Mouse (Mus musculus) small intestine, adult 2 months (tissue): ENCODE results near the gene Farsa. TPM values are rescaled to one million over a fixed set of nuclear protein-coding genes. Genes with fewer than 3 reads are reported as not detected.

ENCODE experiments used
- H3K27ac ChIP-seq: fragments of 200-500 bp; 2 replicates; pipeline ENCODE4 v1.5.1; 2012; ENCODE audit warnings: low read depth, low read length, control low read depth, inconsistent platforms; ENCODE audit not compliant: insufficient read depth
- H3K27me3 ChIP-seq: fragments of 200-500 bp; 2 replicates; pipeline ENCODE4 v1.6.1; 2012; ENCODE audit warnings: mild to moderate bottlenecking, moderate library complexity, low read length, inconsistent platforms; ENCODE audit not compliant: control insufficient read depth, insufficient read depth
- H3K36me3 ChIP-seq: fragments of 200-500 bp; 2 replicates; pipeline ENCODE4 v1.6.1; 2012; ENCODE audit warnings: mild to moderate bottlenecking, low read length, control low read depth, inconsistent platforms; ENCODE audit not compliant: control insufficient read depth, insufficient read depth
- H3K4me1 ChIP-seq: fragments of 200-500 bp; 2 replicates; pipeline ENCODE4 v1.6.1; 2012; ENCODE audit warnings: low read length, inconsistent platforms, mixed read lengths; ENCODE audit not compliant: control insufficient read depth, insufficient read depth, insufficient read length
- H3K4me3 ChIP-seq: fragments of 200-500 bp; 2 replicates; pipeline ENCODE4 v1.5.1; 2012; ENCODE audit warnings: low read depth, mild to moderate bottlenecking, control low read depth, inconsistent platforms, low read length, moderate library complexity
- CTCF ChIP-seq: fragments of 200-500 bp; IDR thresholded peaks from 2 replicates; pipeline ENCODE4 v1.5.1; 2012; ENCODE audit warnings: low read depth, mild to moderate bottlenecking, control low read depth, inconsistent platforms, low read length, moderate library complexity, mixed read lengths; ENCODE audit not compliant: insufficient replicate concordance, insufficient read length; ENCODE audit errors: extremely low read depth
- POLR2A ChIP-seq: fragments of 200-500 bp; IDR thresholded peaks from 2 replicates; pipeline ENCODE4 v1.6.1; 2012; ENCODE audit warnings: low read depth, mild to moderate bottlenecking, control low read depth, inconsistent platforms, low read length, moderate library complexity
- WGBS: fragments of 180-500 bp; shearing (Covaris S2); methylation state at CpG from one replicate; pipeline ENCODE4 v1.1.7; 2018; 5-methylcytosine and 5-hydroxymethylcytosine counted together
- polyA plus RNA-seq: library from polyadenylated mRNA; depleted of rRNA; stranded (reverse); fragments of >200 nt; gene quantifications from 2 replicates; pipeline ENCODE4 v1.2.3, GENCODE M21; 2012; rRNA removed

Farsa gene
- 20.2 and 29.1 TPM in 2 replicates for polyA plus RNA-seq

- Histone ChIP-seq H3K4me3 (peak within 1 kb of the TSS; percentile 79), H3K27ac (peak within 1 kb of the TSS; percentile 40; the same call in 1 of the 2 replicates), H3K27me3 (no peaks in the 10 kb centered on the region), H3K36me3 (peaks cover 15% of the 10 kb centered on the region), H3K4me1 (no peaks in the 10 kb centered on the region)
- TF ChIP-seq POLR2A (peak; percentile 87), CTCF (0 out of 2 replicates have a peak, but pooled peaks have one; percentile 13)
- under 1% methylated on average over 39 of the region's 39 CpGs for WGBS
Measured at GRCm38 (mm10) chr8:84856864-84857441, at the start of gene Farsa. Gene Farsa, plus strand, starts transcription at chr8:84856989.

GRCm38 (mm10) chr8:84809109-84809940 is 47.5 kb upstream of the Farsa start:
- WGBS: 78% methylated on average over 12 of the region's 12 CpGs
- Histone ChIP-seq H3K4me1 (no peaks in the 10 kb centered on the region), H3K4me3 (no peak overlapping the region), H3K27me3 (peaks cover 5% of the 10 kb centered on the region; the same call in 1 of the 2 replicates), H3K27ac (no peak overlapping the region), H3K36me3 (no peaks in the 10 kb centered on the region)
- TF ChIP-seq CTCF (no peak), POLR2A (no peak)

- TF ChIP-seq POLR2A (no peak), CTCF (no peak)
- Histone ChIP-seq H3K36me3 (no peaks in the 10 kb centered on the region), H3K27me3 (peaks cover 5% of the 10 kb centered on the region; the same call in 1 of the 2 replicates), H3K4me1 (no peaks in the 10 kb centered on the region), H3K27ac (no peak overlapping the region), H3K4me3 (no peak overlapping the region)
- 84% methylated on average over 5 of the region's 5 CpGs for WGBS
Measured at GRCm38 (mm10) chr8:84809941-84810280, 46.9 kb upstream of the Farsa start.

GRCm38 (mm10) chr8:84810896-84811295 is 45.9 kb upstream of the Farsa start:
- Histone ChIP-seq H3K27ac (no peak overlapping the region), H3K4me3 (peak overlapping the region; percentile 39), H3K4me1 (no peaks in the 10 kb centered on the region; the same call in 1 of the 2 replicates), H3K36me3 (no peaks in the 10 kb centered on the region), H3K27me3 (peaks cover 5% of the 10 kb centered on the region; the same call in 1 of the 2 replicates)
- WGBS: under 1% methylated on average over 32 of the region's 32 CpGs
- TF ChIP-seq CTCF (peak; percentile 70; the same call in 1 of the 2 replicates), POLR2A (no peak)

- H3K36me3 ChIP-seq: no peaks in the 10 kb centered on the region
- TF ChIP-seq CTCF: no peak
- TF ChIP-seq POLR2A: no peak
- WGBS: 25% methylated on average over 10 of the region's 10 CpGs
- peaks cover 5% of the 10 kb centered on the region; the same call in 1 of the 2 replicates for H3K27me3 ChIP-seq
- no peaks in the 10 kb centered on the region; the same call in 1 of the 2 replicates for H3K4me1 ChIP-seq
- H3K27ac ChIP-seq: no peak overlapping the region
- peak overlapping the region; percentile 39; the same call in 1 of the 2 replicates for H3K4me3 ChIP-seq
Measured at GRCm38 (mm10) chr8:84811303-84811702, 45.5 kb upstream of the Farsa start.

GRCm38 (mm10) chr8:84813059-84813458 is 43.7 kb upstream of the Farsa start:
- Histone ChIP-seq H3K4me1 (no peaks in the 10 kb centered on the region; the same call in 1 of the 2 replicates), H3K4me3 (no peak overlapping the region), H3K36me3 (no peaks in the 10 kb centered on the region), H3K27me3 (peaks cover 5% of the 10 kb centered on the region; the same call in 1 of the 2 replicates), H3K27ac (no peak overlapping the region)
- TF ChIP-seq CTCF: peak; percentile 79; the same call in 1 of the 2 replicates
- no peak for TF ChIP-seq POLR2A
- 3% methylated on average over 5 of the region's 5 CpGs for WGBS

GRCm38 (mm10) chr8:84813830-84814229 is 43.0 kb upstream of the Farsa start:
- Histone ChIP-seq H3K4me1 (no peaks in the 10 kb centered on the region; the same call in 1 of the 2 replicates), H3K27me3 (peaks cover 5% of the 10 kb centered on the region; the same call in 1 of the 2 replicates), H3K36me3 (no peaks in the 10 kb centered on the region), H3K27ac (no peak overlapping the region), H3K4me3 (no peak overlapping the region)
- 67% methylated on average over 3 of the region's 3 CpGs for WGBS
- TF ChIP-seq POLR2A (no peak), CTCF (no peak)
